Mouse (Mus musculus) CD4-positive helper T cell, adult 2 months (primary cell): ENCODE measurements around the gene Gm9999.
"Not testable (repeated sequence)": the region's sequence is repeated elsewhere in the genome, so short reads cannot be mapped to it uniquely, and the experiment has no call there.

Source experiments
- DNase-seq: peaks from one replicate; pipeline ENCODE4 v3.0.0-alpha.2; 2012; ENCODE audit warnings: low read depth, missing footprints, low spot score

Gm9999 gene

DNA sequence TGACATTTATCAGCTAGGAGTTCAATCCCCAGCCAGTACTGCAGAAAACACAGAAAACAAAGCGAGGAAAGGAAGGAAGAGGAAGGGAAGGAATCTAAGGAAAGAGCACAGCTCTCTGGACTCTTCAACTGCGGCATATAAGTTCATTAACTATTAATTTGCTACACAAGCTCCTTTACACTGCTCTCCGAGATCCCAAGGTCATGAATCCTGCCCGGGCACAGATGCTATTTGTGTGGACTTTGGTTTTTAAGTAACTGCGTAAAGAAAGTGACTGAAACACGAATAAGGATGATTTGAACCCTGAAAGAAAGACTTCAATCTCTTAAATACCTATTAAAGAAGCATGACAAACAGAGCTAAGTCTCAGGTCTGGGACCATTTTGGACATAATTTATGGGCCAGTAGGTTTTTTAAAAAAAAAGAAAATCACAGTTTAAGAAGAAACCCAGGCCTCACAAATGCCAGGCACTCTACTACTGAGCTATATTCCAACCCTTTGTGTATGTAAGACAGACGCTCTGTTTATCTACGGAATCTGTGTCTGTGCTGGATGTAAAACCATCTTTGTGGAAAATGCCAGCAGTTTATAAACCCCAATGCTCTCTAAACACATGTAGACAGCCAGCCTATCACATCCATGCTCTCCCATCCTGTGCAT lies 16.7 kb downstream of the Gm9999 start:
- no peak for DNase-seq

DNA sequence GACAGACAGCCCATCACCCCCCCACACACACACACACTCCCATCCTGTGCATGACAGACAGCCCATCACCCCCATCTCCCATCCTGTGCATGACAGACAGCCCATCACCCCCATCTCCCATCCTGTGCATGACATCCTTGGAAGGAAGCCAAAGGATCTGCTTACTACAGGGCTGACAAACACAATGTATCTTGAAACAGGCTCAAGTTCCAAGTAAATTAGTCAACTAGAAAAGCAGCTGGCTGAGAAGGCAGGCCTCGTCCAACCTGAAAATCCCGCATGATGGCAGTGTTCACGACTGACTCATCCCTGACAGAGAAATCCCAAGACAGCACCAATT lies 17.2 kb downstream of the Gm9999 start:
- no peak for DNase-seq

DNA sequence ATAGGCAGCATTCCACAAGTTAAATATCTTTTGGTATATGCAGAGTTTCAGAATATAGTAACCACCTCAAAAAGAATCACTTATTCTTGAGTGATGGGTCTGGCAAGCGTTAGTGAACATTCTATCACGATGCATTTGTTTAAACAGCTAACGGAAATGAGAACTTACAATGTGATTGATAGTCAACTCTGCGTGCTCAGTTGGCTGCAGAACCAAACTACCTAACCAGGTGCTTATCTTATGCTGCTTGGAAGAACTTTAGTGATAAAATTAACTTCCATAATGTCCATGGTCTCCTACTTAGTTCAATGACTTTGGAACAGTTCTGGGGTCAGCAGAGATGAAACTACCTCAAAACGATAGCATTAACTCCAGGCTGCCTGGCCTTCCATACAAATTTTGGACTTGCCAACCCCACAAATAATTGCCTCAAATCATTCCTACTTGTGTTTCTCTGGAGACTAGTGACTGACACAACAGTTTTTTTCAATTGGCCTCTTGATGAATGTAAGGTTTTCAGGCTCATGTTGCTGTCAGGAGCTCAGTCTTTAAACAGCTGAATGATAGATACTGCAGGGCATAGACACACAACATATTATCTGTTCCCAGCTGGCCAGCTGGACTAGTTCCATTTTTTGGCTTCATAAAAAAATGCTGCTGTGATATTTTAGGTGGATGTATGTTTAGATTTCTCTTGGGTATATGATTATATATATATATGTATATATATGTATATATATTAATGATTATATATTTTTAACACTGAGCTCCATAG lies 17.9 kb downstream of the Gm9999 start:
- no peak for DNase-seq

DNA sequence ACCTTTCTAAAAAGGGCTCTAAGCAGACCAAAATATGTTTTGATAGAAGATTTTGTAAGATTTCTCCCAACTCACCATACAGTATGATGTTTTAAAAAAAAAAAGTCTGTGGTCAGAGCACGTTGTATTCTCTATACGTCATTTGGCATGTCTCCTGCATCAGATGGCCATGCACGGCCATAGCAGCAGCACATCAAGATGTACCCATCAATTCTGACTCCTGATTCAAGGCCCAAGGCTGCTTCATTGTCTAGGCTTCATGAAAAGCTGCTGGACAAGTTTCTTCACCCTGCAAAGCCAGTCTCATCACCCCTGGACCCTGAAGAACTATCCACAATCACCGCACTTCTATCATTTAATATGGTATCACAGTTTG lies 18.5 kb downstream of the Gm9999 start:
- no peak for DNase-seq

DNA sequence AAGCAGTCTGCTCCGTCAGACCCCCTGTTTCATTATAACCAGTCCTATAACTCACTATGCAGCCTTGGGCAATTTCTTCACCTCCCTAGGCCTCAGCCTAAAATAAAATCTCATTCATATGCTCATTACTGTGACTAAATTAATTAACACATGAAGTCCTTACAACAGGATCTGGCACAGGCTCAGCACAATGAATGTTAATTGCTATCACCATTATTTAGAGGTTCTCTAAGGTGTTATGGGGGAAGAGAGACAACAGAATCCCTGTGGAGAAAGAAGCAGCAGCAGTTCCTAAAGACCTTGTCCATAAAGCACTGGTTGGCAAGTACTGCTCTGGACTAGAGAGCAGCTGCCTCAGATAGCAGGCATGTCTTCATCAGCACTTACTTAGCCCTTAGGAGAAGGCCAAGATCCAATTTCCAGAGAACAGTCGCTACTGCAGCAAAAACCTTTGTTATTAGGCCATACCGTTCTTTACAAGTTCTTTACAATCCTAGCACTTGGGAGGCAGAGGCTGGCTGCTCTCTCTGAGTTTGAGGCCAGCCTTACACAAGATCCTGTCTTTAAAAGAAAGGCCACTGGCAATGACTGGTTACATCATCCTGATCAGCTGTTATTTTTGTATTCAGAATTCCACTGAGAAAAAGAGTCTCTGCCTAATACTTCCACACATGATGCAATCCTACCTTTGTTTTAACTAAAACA lies 20.2 kb downstream of the Gm9999 start:
- no peak for DNase-seq

DNA sequence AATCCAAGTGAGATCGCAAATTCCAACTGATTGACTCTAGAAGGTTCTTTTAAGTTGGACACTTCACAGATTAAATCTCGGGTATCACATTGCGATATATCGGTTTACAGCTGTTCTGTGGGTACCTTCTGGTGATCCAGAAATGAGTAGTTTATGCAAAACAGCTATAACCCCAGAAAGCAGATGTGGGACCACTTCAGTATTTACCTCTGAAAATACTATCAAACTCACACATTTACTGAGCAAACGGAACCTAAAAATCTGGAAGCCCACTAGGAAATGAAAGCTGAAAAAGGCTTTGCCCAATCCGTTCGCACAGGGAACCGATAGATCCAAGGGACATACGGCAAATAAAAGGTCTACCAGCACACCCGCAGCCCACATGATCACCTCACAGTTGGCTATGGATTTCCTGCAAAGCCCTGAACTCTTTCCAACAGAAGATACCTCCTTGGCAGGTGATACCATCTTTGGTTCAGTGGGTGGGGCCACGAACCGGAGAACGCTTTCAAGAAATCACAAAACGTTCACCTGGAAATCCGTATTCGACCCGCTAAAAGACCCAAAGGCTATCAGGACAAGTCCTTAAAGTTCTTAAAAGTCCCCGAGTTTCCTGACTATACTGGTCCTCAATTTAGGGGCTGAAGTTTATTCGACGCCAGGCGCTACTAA lies 23.9 kb downstream of the Gm9999 start:
- peak; percentile 66 for DNase-seq

DNA sequence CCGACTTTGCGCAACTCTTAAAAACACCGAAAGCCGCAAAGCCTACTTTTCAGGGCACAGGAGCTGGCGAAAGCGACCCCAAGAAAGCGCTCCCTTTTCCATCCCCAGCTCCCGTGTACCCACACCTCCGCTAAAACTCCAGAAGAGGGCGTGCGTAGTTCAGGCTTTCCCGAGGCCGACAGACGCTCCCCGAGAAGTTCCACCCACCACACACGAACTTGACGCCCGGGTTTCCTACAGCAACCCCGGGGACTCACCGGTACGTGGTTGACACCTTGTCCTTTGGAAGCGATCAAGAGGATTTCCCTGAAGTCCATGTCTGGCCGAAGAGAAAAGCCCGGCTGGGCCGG lies 24.4 kb downstream of the Gm9999 start:
- no peak for DNase-seq

DNA sequence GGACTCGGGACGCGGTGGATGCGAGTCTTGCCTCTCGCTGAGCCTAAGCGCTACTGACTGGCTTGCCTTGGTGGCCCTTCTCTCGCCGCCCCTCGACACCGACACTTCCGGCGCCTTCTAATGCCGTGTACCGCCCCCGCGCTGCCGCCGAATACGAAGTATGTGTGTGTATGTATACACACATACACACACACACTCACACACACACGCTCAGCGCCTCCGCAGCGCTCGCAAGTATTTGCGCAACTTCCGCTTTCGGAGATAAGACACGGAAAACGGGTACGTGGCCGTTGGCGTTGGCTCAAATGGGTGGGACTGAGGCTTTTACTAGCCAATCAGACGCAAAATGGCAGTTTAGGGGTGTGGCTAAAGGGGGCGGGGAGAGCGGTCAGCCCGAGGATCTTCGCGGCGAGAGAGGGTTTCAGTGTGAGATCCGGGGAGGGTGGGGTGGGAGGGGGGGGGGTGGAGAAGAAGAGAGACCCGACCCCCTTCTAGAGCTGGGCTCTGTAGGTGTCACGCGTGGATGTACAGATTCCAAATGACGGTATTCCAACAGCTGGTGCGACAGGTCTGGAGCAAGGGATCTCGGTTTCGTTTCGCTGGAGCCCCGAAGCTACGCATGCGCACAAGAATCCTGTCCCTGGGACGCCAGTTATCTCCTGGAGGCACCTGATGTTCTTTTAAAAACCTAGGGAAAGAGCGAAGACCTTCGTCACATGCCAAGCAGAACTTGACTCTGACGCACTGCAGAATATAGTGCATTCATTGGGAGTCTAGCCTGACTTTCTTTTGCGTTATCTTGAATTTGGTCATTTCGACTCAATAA lies 25.0 kb downstream of the Gm9999 start, which contains the start of gene Spty2d1:
TSS of gene Spty2d1 (minus strand) at position 244 of the 826 bp plus-strand sequence.
- peak; percentile 100 for DNase-seq

DNA sequence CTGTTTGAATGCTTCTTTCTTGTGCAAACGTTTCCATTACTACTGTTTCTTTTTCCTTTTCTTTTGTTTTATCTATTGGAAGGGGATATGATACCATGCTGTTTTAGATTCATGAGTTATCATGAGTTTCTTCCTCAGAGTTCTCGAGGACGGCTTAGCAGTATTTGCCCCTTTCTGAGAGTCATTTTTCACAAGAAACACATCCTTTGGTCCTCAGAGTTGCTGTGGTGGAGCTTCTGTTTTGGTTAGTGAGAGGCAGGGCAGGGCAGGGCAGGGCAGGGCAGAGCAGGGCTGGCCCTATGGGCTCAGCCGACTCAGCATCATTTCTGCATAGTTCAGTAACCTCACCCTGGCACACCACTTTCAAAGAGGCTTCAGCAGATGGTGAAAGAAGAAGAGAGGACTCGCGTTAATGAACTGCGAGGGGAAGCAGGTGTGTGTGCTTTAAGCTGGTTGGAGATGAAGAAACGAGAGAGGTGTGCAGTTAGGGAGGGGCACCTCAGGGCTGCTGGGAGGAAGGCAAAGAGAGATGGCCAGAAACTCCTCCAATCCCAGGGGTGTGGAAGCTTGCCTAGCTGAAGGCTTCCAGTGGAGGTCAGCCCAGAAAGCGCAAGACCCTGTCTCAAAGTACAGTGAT lies 29.9 kb downstream of the Gm9999 start:
- DNase-seq = peak; percentile 44

DNA sequence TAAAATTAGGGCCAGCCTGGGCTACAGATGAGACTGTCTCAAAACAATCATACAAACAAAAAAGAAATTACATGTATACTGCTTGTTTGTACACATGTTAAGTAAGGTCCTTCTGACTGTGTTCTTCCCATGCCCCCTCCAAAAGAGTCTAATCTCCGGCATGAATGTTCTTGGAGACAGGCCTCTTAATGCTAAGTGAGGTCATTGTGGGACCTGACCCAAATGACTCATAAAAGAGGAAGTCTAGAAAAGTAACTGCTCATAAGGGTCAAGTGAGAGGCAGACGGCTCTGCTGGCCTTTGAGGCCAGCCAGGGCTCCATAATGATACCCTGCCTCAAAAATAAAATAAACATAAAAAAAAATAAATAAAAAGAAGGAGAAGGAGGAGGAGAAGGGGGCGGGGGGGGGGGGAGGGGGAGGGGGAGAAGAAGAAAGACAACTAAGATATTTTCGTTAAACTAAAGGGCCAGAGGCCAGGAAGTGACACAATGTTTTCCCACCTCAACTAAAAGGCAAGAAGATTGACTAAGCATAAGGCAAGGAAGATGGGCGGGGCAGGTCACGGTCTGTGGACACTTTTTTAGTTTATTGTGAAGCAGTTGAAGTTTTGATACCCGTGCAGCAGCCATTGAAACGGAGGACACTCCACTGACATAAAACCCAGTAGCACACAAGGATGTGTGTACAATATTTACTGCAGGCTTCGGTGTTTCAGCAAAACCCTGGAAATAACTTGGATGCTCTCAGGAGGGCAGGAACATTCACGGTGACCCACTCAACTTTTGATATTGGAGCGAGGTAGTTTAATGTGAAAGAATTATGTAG lies 31.4 kb downstream of the Gm9999 start:
- no peak for DNase-seq

DNA sequence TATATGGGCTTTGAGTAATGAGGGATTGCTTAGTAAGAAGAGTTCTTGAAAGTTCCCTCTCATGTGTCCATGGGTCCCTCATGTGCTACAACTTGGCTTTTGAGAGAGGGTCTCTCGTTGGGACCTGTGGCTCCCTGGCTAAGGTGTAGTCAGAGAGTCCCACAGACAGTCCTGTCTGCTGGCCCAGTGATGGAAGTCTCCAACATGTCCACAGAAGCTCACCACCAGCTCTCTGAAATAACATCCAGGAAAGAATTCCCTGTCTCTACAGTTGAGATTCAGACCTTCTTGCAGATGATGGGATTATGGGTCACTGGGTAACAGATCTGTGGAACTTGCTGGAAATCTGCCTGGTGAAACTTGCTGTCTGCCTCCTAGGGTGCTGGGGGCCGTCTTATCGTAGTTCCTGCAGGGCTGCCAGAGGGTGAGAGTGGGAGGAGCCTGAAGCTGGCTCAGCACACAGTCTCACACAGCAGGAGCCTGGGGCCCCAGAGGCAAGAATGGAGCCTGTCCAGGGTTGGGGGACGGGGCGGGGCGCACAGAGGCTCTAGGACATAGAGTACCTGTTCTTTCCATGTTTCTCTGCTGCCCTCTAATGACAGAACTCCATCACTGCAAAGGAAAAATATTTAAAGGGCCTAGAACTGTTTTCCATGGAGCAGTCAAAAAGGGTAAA lies 32.1 kb downstream of the Gm9999 start:
- peak; percentile 82 for DNase-seq

DNA sequence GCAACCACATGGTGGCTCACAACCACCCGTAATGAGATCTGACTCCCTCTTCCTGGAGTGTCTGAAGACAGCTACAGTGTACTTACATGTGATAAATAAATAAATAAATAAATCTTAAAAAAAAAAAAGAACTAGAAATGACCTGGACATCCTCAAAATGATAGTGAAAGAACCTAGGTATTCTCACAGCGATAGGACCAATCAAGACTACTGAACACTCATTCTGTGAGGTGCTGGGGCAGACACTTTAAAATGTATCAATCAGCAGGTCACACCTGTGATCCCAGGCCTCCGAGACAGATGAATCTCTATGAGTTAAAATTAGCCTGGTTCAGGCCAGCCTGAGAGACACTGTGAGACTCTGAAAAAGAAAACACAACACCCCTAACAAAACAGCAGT lies 33.2 kb downstream of the Gm9999 start:
- no peak for DNase-seq

DNA sequence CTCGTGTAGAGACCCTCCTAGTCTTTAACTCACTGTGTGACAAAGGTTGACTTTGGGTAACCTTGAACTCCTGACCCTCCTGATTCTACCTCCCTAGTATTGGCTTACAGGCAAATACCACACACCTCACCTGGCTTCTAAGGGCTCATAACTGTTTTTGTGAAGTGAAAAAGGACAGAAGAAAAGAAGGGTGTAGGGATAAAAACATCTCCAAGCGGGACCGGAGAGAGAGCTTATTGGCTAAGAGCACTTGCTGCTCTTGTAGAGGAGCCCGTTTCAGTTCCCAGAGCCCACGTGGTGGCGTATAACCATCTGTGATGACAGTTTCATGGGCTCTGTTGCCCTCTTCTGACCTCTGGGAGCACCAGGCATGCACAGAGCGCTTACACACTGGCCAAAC lies 33.8 kb downstream of the Gm9999 start:
- no peak for DNase-seq

DNA sequence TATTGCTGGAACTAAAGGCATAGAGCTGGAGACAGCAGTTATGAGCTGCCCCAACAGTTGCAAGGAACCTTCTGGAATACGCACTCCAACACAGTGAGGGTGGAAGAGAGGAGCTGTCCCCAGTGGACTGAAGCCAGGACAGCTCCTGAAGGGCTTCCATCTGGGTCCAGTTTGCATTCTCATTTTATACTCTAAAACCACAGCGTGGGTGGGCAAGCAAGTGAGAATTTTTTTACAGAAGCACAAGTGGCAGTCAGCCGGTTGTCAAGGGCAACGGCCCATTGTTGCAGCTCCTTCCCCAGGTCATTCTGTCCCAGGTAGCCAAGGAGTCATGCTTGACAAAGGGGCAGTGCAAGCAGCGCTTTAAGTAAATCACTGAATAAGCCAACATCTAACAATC lies 36.3 kb downstream of the Gm9999 start:
- DNase-seq = no peak

DNA sequence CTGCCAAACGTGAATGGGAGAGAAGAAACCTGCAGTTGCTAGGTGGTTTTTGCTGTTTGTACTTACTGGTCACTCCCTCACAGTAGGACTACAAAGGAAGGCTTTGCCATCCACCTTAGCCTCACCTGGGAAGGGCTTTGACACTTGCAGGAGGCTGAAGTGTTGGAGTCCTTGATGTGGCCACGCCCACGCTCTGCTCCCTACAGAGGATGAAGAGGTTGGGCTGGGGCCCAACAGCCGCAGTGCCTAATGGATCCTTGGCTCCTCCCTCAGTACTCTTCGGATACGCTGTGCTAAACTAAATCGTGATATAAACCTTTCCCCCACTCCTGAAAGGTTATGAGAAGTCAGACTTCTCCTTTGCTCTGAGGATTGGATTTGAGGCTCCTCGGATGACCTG lies 37.6 kb downstream of the Gm9999 start:
- no peak for DNase-seq

DNA sequence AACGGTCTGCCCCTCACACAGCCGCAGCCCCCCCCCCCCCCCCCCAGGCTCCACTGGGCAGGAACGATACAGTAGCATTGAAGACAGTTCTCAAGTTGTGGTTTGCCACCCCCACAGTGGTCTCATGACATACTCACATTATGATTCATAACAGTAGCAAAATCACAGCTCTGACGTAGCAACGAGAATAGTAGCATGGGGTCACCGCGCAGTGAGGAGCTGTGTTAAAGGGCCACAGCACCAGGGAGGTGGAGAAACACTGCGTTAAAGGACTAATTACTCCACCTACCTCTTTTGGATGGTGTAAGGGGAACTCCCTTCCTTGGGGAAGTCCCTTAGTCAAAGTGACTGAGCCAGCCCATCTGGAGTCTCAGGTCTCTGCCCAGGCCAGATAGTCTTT lies 39.1 kb downstream of the Gm9999 start:
- peak; percentile 90 for DNase-seq

DNA sequence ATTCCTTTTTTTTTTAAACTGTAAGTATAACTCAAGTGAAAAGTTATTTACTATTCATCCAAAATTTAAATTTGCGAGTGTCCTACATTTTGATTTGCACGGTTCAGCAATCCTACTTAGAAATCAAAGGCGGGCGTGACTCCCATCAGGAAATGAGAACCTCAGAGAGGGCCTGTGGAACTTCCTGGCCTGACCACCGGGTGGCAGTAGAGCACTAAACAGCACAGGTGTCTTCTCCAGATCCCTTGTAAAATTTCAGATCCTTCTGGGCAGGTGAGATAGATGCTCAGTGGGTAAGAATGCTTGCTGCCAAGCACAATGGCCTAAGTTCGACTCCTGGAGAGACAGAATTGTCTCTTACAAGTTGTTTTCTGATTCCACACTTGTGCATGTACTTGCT lies 40.1 kb downstream of the Gm9999 start:
- peak; percentile 84 for DNase-seq

DNA sequence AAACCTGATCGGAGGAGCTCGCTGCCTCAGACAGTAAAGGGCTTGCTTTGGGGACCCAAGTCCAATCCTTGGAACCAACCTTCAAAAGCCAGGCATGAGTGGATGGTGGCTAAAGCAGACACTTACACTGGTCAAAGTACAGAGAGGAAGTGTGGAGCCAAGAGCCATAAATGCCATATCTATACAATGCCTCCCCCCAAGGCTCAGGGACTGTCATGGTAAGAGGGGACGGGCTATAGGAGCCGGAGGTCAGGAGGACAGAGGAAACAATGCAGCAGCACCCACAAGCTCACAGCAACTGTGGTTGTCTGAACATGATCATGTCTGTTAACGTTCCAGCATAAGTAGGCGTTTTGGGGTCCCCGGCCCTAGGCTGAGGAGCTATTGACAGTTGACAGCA lies 41.1 kb downstream of the Gm9999 start:
- no peak for DNase-seq

DNA sequence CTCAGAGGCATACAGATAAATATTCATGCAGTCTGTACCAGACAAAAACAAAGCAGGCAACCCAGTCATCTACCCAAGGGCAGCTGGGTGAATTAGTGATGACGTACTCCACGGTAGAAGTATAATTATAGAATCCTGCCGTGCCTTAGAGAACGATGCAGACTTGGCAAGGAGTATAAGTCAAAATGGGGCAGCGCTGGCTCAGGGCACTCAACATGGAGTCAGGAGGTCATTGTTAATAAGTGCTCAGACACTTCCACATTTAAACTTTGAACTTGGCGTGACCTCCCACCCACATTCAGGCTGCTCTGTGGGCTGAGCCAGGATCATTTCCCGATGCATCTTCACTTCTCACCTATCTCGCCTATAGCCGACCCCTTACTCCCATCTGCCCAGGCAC lies 42.0 kb downstream of the Gm9999 start:
- DNase-seq = no peak

DNA sequence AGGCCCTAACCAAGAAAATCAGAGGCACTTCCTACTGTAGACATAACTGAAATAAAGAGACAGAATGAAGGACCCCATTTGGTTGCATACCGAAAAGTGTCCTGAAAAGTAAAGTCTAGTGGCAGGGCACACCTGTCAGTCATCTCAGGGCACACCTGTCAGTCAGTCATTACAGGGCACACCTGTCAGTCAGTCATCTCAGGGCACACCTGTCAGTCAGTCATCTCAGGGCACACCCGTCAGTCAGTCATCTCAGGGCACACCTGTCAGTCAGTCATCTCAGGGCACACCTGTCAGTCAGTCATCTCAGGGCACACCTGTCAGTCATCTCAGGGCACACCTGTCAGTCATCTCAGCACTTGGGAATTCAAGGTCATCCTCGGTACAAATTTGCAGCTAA lies 43.5 kb downstream of the Gm9999 start:
- not testable (repeated sequence) for DNase-seq
